Mouse (Mus musculus) intestine, postnatal 0 days (tissue): ENCODE data around the gene Zfp609. TPM values are rescaled to one million over a fixed set of nuclear protein-coding genes. Genes with fewer than 3 reads are reported as not detected.

Experiments
- ATAC-seq: fragments of 200-750 bp; cut with Nextera tagmentation; 2 replicates; pipeline ENCODE4 v1.8.0; 2017; ENCODE audit warnings: mild to moderate bottlenecking, moderate TSS enrichment, moderate library complexity
- H3K27ac ChIP-seq: fragments of 300-500 bp; sonication (generic); 2 replicates; pipeline ENCODE4 v1.5.1; 2014; ENCODE audit warnings: mild to moderate bottlenecking, low read depth, low read length, moderate library complexity
- H3K27me3 ChIP-seq: fragments of 300-500 bp; sonication (generic); replicated peaks from 2 replicates; pipeline ENCODE4 v1.6.1; 2014; ENCODE audit warnings: low read length, mixed read lengths; ENCODE audit not compliant: control insufficient read depth, insufficient read depth
- H3K36me3 ChIP-seq: fragments of 300-500 bp; sonication (generic); 2 replicates; pipeline ENCODE4 v1.6.1; 2014; ENCODE audit warnings: mild to moderate bottlenecking, moderate library complexity; ENCODE audit not compliant: control insufficient read depth, insufficient read depth
- H3K4me1 ChIP-seq: fragments of 300-500 bp; sonication (generic); replicated peaks from 2 replicates; pipeline ENCODE4 v1.6.1; 2014; ENCODE audit warnings: antibody characterized with exemption, low read length, mixed read lengths; ENCODE audit not compliant: control insufficient read depth, insufficient read depth
- H3K4me2 ChIP-seq: fragments of 300-500 bp; sonication (generic); replicated peaks from 2 replicates; pipeline ENCODE4 v1.6.1; 2014; ENCODE audit warnings: low read depth, mild to moderate bottlenecking, moderate library complexity
- H3K4me3 ChIP-seq: fragments of 300-500 bp; sonication (generic); 2 replicates; pipeline ENCODE4 v1.5.1; 2014; ENCODE audit warnings: low read depth, low read length
- H3K9ac ChIP-seq: fragments of 300-500 bp; sonication (generic); 2 replicates; pipeline ENCODE4 v1.6.1; 2014; ENCODE audit warnings: mild to moderate bottlenecking, low read depth, low read length
- H3K9me3 ChIP-seq: fragments of 300-500 bp; sonication (generic); 2 replicates; pipeline ENCODE4 v1.6.1; 2016; ENCODE audit warnings: mixed run types; ENCODE audit not compliant: control insufficient read depth
- CTCF ChIP-seq: sonication (generic); IDR thresholded peaks from 2 replicates; pipeline ENCODE4 v1.5.1; 2016; ENCODE audit warnings: low read depth, mild to moderate bottlenecking, control low read depth, antibody characterized with exemption, moderate library complexity
- WGBS: fragments of 180-500 bp; shearing (Covaris S2); extraction: QIAGEN DNeasy Blood & Tissue Kit; methylation state at CpG from one replicate; pipeline ENCODE4 v1.1.7; 2014; 5-methylcytosine and 5-hydroxymethylcytosine counted together
- polyA plus RNA-seq: library from polyadenylated mRNA; unstranded; fragments of >200 nt; fragmentation: Nextera tagmentation; extraction: Ambion mirVana; gene quantifications from 2 replicates; pipeline ENCODE4 v1.2.1, GENCODE M21; 2015

Zfp609 gene
- polyA plus RNA-seq, 1 experiment from 2014 or later, result 3.1 TPM

- Histone ChIP-seq H3K27me3 (no peaks in the 10 kb centered on the region), H3K9ac (no peak overlapping the region), H3K4me3 (no peak overlapping the region), H3K36me3 (no peaks in the 10 kb centered on the region), H3K27ac (no peak overlapping the region), H3K4me1 (peaks cover 5% of the 10 kb centered on the region; the same call in 1 of the 2 replicates), H3K4me2 (no peak overlapping the region), H3K9me3 (no peaks in the 10 kb centered on the region)
- 87% methylated on average over 4 of the region's 4 CpGs for WGBS
- no peak for ATAC-seq
- TF ChIP-seq CTCF, result no peak
Measured at GRCm38 (mm10) chr9:65830255-65830654, 2.9 kb upstream of the Zfp609 start.

GRCm38 (mm10) chr9:65829410-65829809, 2.0 kb upstream of the Zfp609 start:
- WGBS, result 84% methylated on average over 1 of the region's 2 CpGs
- Histone ChIP-seq H3K4me3 (no peak overlapping the region), H3K9ac (no peak overlapping the region), H3K4me2 (no peak overlapping the region), H3K27me3 (no peaks in the 10 kb centered on the region), H3K27ac (no peak overlapping the region), H3K4me1 (peaks cover 5% of the 10 kb centered on the region; the same call in 1 of the 2 replicates), H3K9me3 (no peaks in the 10 kb centered on the region), H3K36me3 (no peaks in the 10 kb centered on the region)
- no peak for ATAC-seq
- TF ChIP-seq CTCF, result peak; percentile 73

GRCm38 (mm10) chr9:65828511-65828910, 1.1 kb upstream of the Zfp609 start:
- H3K4me3 ChIP-seq, result peak overlapping the region; percentile 90
- WGBS, result 13% methylated on average over 3 of the region's 3 CpGs
- no peak for TF ChIP-seq CTCF
- no peak for ATAC-seq
- H3K4me2 ChIP-seq, result peak overlapping the region; percentile 76
- peaks cover 5% of the 10 kb centered on the region; the same call in 1 of the 2 replicates for H3K4me1 ChIP-seq
- no peak overlapping the region for H3K9ac ChIP-seq
- H3K27ac ChIP-seq, result no peak overlapping the region
- H3K36me3 ChIP-seq, result no peaks in the 10 kb centered on the region
- no peaks in the 10 kb centered on the region for H3K27me3 ChIP-seq
- H3K9me3 ChIP-seq, result no peaks in the 10 kb centered on the region

DNA sequence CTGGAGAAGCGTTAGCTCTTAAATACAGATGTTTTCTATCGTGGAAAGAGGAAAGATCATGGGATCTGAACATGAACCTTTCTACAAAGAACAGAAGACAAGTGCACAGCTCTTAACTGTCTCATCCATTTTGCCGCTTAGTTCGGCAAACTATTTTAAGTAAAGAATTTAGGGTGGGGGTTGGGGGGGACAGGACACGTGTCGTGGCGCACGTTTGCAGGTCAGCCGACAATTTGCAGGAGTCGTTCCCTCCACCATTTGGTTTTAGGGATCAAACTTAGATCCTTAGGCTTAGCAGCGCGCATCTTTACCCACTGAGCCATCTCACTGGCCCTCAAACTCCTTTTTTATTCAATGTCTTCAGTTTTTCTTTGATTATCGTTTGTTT, 646 bp upstream of the Zfp609 start:
- Histone ChIP-seq H3K4me2 (peak overlapping the region; percentile 76), H3K4me3 (peak overlapping the region; percentile 90), H3K4me1 (peaks cover 5% of the 10 kb centered on the region; the same call in 1 of the 2 replicates), H3K36me3 (no peaks in the 10 kb centered on the region), H3K27ac (peak overlapping the region; percentile 99), H3K9ac (peak overlapping the region; percentile 91), H3K9me3 (no peaks in the 10 kb centered on the region), H3K27me3 (no peaks in the 10 kb centered on the region)
- no peak for ATAC-seq
- no peak for TF ChIP-seq CTCF
- 2% methylated on average over 13 of the region's 13 CpGs for WGBS

GRCm38 (mm10) chr9:65826588-65827343, 598 bp downstream of the Zfp609 start:
- ATAC-seq, result peak; percentile 28
- TF ChIP-seq CTCF, result peak; percentile 12; the same call in 1 of the 2 replicates
- under 1% methylated on average over 29 of the region's 31 CpGs for WGBS

GRCm38 (mm10) chr9:65826226-65826587, 1.2 kb downstream of the Zfp609 start:
- no peak for TF ChIP-seq CTCF
- ATAC-seq, result no peak
- no peaks in the 10 kb centered on the region for H3K9me3 ChIP-seq
- H3K27me3 ChIP-seq, result no peaks in the 10 kb centered on the region
- H3K27ac ChIP-seq, result peak overlapping the region; percentile 99
- WGBS, result 0% methylated on average over 4 of the region's 4 CpGs
- peaks cover 5% of the 10 kb centered on the region; the same call in 1 of the 2 replicates for H3K4me1 ChIP-seq
- peak overlapping the region; percentile 76 for H3K4me2 ChIP-seq
- H3K4me3 ChIP-seq, result peak overlapping the region; percentile 90
- H3K36me3 ChIP-seq, result no peaks in the 10 kb centered on the region
- 0 out of 2 replicates have a peak overlapping the region, but pooled peaks have one; percentile 91 for H3K9ac ChIP-seq

More at GRCm38 (mm10) chr9:65826588-65827343, 598 bp downstream of the Zfp609 start:
- Histone ChIP-seq H3K9me3 (no peaks in the 10 kb centered on the region), H3K36me3 (no peaks in the 10 kb centered on the region), H3K27ac (peak overlapping the region; percentile 99), H3K27me3 (no peaks in the 10 kb centered on the region), H3K4me1 (peaks cover 5% of the 10 kb centered on the region; the same call in 1 of the 2 replicates), H3K4me2 (peak overlapping the region; percentile 76), H3K9ac (peak overlapping the region; percentile 91), H3K4me3 (peak overlapping the region; percentile 90)
